Mouse (Mus musculus) liver, adult 2 months (tissue): ENCODE results near the gene Pheta1.

Experiments
- CTCF ChIP-seq: fragments of 200-500 bp; IDR thresholded peaks from 2 replicates; pipeline ENCODE4 v1.5.1; 2011; ENCODE audit warnings: low read depth, low read length, control low read depth
- POLR2A ChIP-seq: fragments of 200-500 bp; IDR thresholded peaks from 2 replicates; pipeline ENCODE4 v1.6.1; 2011; ENCODE audit warnings: low read length, control low read depth; ENCODE audit not compliant: insufficient read depth; ENCODE audit errors: extremely low read depth

DNA sequence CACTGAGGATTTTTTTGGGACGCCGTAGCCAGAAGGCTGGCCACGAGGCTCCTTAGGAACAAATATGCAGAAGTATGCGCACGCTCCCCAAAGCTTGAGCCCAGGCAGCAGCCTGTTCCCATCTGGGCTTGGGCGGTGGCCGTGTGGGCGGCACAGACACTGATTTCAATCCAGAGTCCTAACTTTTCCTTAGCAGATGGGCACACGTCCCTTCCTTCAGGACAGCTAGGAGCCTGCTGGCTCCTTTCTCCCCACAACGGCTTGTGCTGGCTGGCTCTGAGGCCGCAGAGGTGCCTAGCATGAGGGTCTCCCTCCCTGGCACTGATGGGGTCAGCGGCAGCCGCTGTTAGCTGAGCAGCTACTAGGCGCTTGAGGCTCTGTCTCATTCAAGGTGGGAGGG, 43.5 kb downstream of the Pheta1 start:
- no peak for TF ChIP-seq POLR2A
- no peak for TF ChIP-seq CTCF
